Mouse (Mus musculus) forelimb bud, embryonic 11.5 days (tissue): ENCODE data around the gene Hcn4.

Experiments used
- DNase-seq: peaks from one replicate; pipeline ENCODE4 v3.0.0-alpha.2; 2012; ENCODE audit warnings: low read depth, low spot score

Gene Hcn4

GRCm38 (mm10) chr9:58823139-58823917 is at the start of gene Hcn4:
TSS of gene Hcn4 (plus strand) at chr9:58823412.
- DNase-seq = no peak

GRCm38 (mm10) chr9:58774761-58775160 is 48.5 kb upstream of the Hcn4 start:
- DNase-seq = no peak

GRCm38 (mm10) chr9:58775363-58775762 is 47.8 kb upstream of the Hcn4 start:
- DNase-seq = no peak

- DNase-seq = no peak
Observed at GRCm38 (mm10) chr9:58789476-58789875, 33.7 kb upstream of the Hcn4 start.

GRCm38 (mm10) chr9:58798155-58798554 is 25.1 kb upstream of the Hcn4 start:
- no peak for DNase-seq

GRCm38 (mm10) chr9:58801441-58801840 is 21.8 kb upstream of the Hcn4 start:
- DNase-seq = no peak

- DNase-seq = no peak
Observed at GRCm38 (mm10) chr9:58802294-58802693, 20.9 kb upstream of the Hcn4 start.

- DNase-seq = no peak
Observed at GRCm38 (mm10) chr9:58802802-58803201, 20.4 kb upstream of the Hcn4 start.

GRCm38 (mm10) chr9:58805601-58806318 is 17.5 kb upstream of the Hcn4 start:
- DNase-seq = peak; percentile 47

GRCm38 (mm10) chr9:58811171-58811570 is 12.0 kb upstream of the Hcn4 start:
- no peak for DNase-seq

GRCm38 (mm10) chr9:58815552-58816260 is 7.5 kb upstream of the Hcn4 start:
- DNase-seq = no peak

GRCm38 (mm10) chr9:58816458-58816857 is 6.8 kb upstream of the Hcn4 start:
- DNase-seq = no peak

GRCm38 (mm10) chr9:58817676-58818075 is 5.5 kb upstream of the Hcn4 start:
- no peak for DNase-seq

GRCm38 (mm10) chr9:58822431-58823091 is 651 bp upstream of the Hcn4 start:
- peak; percentile 84 for DNase-seq

GRCm38 (mm10) chr9:58823918-58824215 is 655 bp downstream of the Hcn4 start:
- no peak for DNase-seq

- DNase-seq = no peak
Observed at GRCm38 (mm10) chr9:58829627-58830026, 6.4 kb downstream of the Hcn4 start.

- DNase-seq = no peak
Observed at GRCm38 (mm10) chr9:58832939-58833338, 9.7 kb downstream of the Hcn4 start.

- no peak for DNase-seq
Observed at GRCm38 (mm10) chr9:58837174-58837573, 14.0 kb downstream of the Hcn4 start.

- no peak for DNase-seq
Observed at GRCm38 (mm10) chr9:58838504-58838903, 15.3 kb downstream of the Hcn4 start.

- DNase-seq = peak; percentile 86
Observed at GRCm38 (mm10) chr9:58841655-58842054, 18.4 kb downstream of the Hcn4 start.

- DNase-seq = no peak
Observed at GRCm38 (mm10) chr9:58844597-58844996, 21.4 kb downstream of the Hcn4 start.

- no peak for DNase-seq
Observed at GRCm38 (mm10) chr9:58847008-58847407, 23.8 kb downstream of the Hcn4 start.
